Mouse (Mus musculus) liver, embryonic 16.5 days (tissue): ENCODE measurements around the gene Txn1. TPM values are rescaled to one million over a fixed set of nuclear protein-coding genes. Genes with fewer than 3 reads are reported as not detected.

Experiments
- ATAC-seq: fragments of 200-750 bp; cut with Nextera tagmentation; 2 replicates; pipeline ENCODE4 v1.8.0; 2017; ENCODE audit warnings: low read depth, mild to moderate bottlenecking, moderate number of reproducible peaks, moderate library complexity
- H3K27ac ChIP-seq: fragments of 300-500 bp; sonication (generic); 2 replicates; pipeline ENCODE4 v1.5.1; 2014; ENCODE audit warnings: mild to moderate bottlenecking, low read length
- H3K27me3 ChIP-seq: fragments of 300-500 bp; sonication (generic); 2 replicates; pipeline ENCODE4 v1.6.1; 2014; ENCODE audit warnings: low read depth, low read length, mixed read lengths; ENCODE audit not compliant: control insufficient read depth, insufficient read depth
- H3K36me3 ChIP-seq: fragments of 300-500 bp; sonication (generic); 2 replicates; pipeline ENCODE4 v1.6.1; 2014; ENCODE audit warnings: mild to moderate bottlenecking; ENCODE audit not compliant: control insufficient read depth, insufficient read depth
- H3K4me1 ChIP-seq: fragments of 300-500 bp; sonication (generic); 2 replicates; pipeline ENCODE4 v1.6.1; 2014; ENCODE audit warnings: low read depth, low read length, mixed read lengths; ENCODE audit not compliant: control insufficient read depth
- H3K4me2 ChIP-seq: fragments of 300-500 bp; sonication (generic); 2 replicates; pipeline ENCODE4 v1.6.1; 2014; ENCODE audit warnings: low read depth, low read length, mixed read lengths
- H3K4me3 ChIP-seq: fragments of 300-500 bp; sonication (generic); 2 replicates; pipeline ENCODE4 v1.5.1; 2014; ENCODE audit warnings: low read depth, mild to moderate bottlenecking, low read length
- H3K9ac ChIP-seq: fragments of 300-500 bp; sonication (generic); 2 replicates; pipeline ENCODE4 v1.6.1; 2014; ENCODE audit warnings: low read depth, low read length
- H3K9me3 ChIP-seq: fragments of 300-500 bp; sonication (generic); replicated peaks from 2 replicates; pipeline ENCODE4 v1.6.1; 2016; ENCODE audit warnings: low read length; ENCODE audit not compliant: control insufficient read depth
- WGBS: fragments of 180-500 bp; shearing (Covaris S2); extraction: QIAGEN DNeasy Blood & Tissue Kit; methylation state at CpG from one replicate; pipeline ENCODE4 v1.1.7; 2014; ENCODE audit not compliant: insufficient replicate concordance; 5-methylcytosine and 5-hydroxymethylcytosine counted together
- polyA plus RNA-seq: library from polyadenylated mRNA; unstranded; fragments of >200 nt; fragmentation: Nextera tagmentation; extraction: Ambion mirVana; gene quantifications from 2 replicates; pipeline ENCODE4 v1.2.1, GENCODE M21; 2015

Gene Txn1
- polyA plus RNA-seq, 1 experiment from 2014 or later, result 187 TPM

- no peaks in the 10 kb centered on the region for H3K27me3 ChIP-seq
- no peak overlapping the region for H3K9ac ChIP-seq
- no peaks in the 10 kb centered on the region for H3K36me3 ChIP-seq
- no peaks in the 10 kb centered on the region for H3K9me3 ChIP-seq
- H3K27ac ChIP-seq, result no peak overlapping the region
- no peak for ATAC-seq
- no peak overlapping the region for H3K4me2 ChIP-seq
- H3K4me3 ChIP-seq, result no peak overlapping the region
- WGBS, result 26% methylated on average over 1 of the region's 1 CpGs
- no peaks in the 10 kb centered on the region for H3K4me1 ChIP-seq
These were observed 7.9 kb upstream of the Txn1 start for GRCm38 (mm10) chr4:57964143-57964542.

DNA sequence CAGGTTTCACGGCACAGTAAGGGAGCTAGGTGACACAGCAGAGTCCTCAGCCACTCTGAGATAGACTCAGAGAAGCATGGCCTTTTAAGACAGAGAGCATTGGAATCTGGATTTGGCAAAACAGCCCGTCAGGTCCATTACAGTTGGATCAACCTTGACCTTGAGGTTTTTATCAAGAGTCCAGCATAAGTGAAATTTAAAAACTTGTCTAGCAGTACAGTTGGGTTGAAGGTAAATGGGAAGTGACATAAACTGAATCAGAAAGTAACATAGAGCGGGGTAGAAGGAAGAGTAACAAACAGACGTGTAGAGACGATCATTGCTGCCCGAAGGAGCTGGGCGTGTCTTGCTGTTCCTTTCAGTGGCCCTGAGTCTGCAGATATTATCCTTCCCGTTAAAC is 2.8 kb upstream of the Txn1 start:
- WGBS, result 58% methylated on average over 8 of the region's 8 CpGs
- Histone ChIP-seq H3K36me3 (no peaks in the 10 kb centered on the region), H3K9me3 (no peaks in the 10 kb centered on the region), H3K4me2 (no peak overlapping the region), H3K27ac (no peak overlapping the region), H3K4me3 (no peak overlapping the region), H3K27me3 (no peaks in the 10 kb centered on the region), H3K4me1 (peaks cover 18% of the 10 kb centered on the region), H3K9ac (no peak overlapping the region)
- ATAC-seq, result no peak

GRCm38 (mm10) chr4:57958098-57958497 is 1.9 kb upstream of the Txn1 start:
- H3K4me2 ChIP-seq, result peak overlapping the region; percentile 69; the same call in 1 of the 2 replicates
- no peak overlapping the region for H3K27ac ChIP-seq
- no peak overlapping the region for H3K4me3 ChIP-seq
- peaks cover 24% of the 10 kb centered on the region for H3K4me1 ChIP-seq
- H3K9me3 ChIP-seq, result no peaks in the 10 kb centered on the region
- no peak overlapping the region for H3K9ac ChIP-seq
- H3K36me3 ChIP-seq, result no peaks in the 10 kb centered on the region
- WGBS, result 64% methylated on average over 9 of the region's 9 CpGs
- no peaks in the 10 kb centered on the region for H3K27me3 ChIP-seq
- no peak for ATAC-seq

GRCm38 (mm10) chr4:57957200-57958085 is 1.2 kb upstream of the Txn1 start:
- H3K4me3 ChIP-seq, result peak overlapping the region; percentile 90
- WGBS, result 38% methylated on average over 11 of the region's 11 CpGs
- no peak for ATAC-seq

GRCm38 (mm10) chr4:57955544-57955958 is 660 bp downstream of the Txn1 start:
- Histone ChIP-seq H3K36me3 (peaks cover 15% of the 10 kb centered on the region), H3K9me3 (no peaks in the 10 kb centered on the region), H3K27ac (peak overlapping the region; percentile 98), H3K4me1 (peaks cover 24% of the 10 kb centered on the region), H3K27me3 (no peaks in the 10 kb centered on the region), H3K4me2 (peak overlapping the region; percentile 69), H3K4me3 (peak overlapping the region; percentile 90), H3K9ac (peak overlapping the region; percentile 75)
- WGBS, result under 1% methylated on average over 25 of the region's 25 CpGs
- peak; percentile 27 for ATAC-seq

More at GRCm38 (mm10) chr4:57957200-57958085, 1.2 kb upstream of the Txn1 start:
- Histone ChIP-seq H3K27ac (peak overlapping the region; percentile 98), H3K4me2 (peak overlapping the region; percentile 69), H3K27me3 (no peaks in the 10 kb centered on the region), H3K36me3 (no peaks in the 10 kb centered on the region), H3K4me1 (peaks cover 24% of the 10 kb centered on the region), H3K9ac (peak overlapping the region; percentile 63), H3K9me3 (no peaks in the 10 kb centered on the region)

DNA sequence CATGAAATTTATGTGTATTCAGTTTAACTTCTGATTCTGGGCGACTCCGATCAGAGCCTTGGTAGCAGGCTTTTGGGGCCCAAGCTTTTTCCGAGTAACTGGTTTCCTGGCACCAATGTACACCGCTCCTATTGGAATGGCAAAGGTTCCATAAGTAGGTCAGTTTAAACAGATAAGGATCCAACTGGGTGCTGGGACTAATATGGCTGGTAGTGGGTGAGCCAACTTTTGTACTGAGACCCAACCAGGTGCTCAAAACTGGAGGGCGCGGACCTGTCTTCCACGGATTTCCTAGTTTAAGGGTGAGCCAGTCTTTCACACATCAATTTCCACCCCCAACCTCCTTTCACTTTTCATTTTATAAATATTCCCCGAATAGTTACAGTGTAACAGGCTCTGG is 1.2 kb downstream of the Txn1 start:
- ATAC-seq, result no peak
- WGBS, result 70% methylated on average over 8 of the region's 8 CpGs

DNA sequence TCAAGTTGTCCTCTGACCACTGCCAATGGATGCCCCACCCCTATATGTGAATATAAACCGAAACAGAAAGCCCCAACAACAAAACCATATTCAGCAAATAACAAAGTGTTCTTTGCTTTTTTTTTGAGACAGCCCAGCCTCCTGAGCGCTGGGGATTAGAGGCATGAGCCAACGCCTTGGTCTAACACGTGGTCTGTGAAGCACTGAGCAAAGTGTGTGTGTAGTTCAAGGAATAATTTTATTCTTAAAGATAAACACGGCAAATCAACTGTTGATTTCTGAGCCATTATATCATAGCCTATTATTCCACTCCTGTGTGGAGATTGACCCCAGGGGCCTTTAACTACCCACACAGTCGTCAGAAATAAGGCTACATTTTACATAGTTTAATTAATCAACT is 1.6 kb downstream of the Txn1 start:
- H3K27ac ChIP-seq, result no peak overlapping the region; the same call in 1 of the 2 replicates
- H3K27me3 ChIP-seq, result no peaks in the 10 kb centered on the region
- WGBS, result 67% methylated on average over 6 of the region's 6 CpGs
- H3K4me1 ChIP-seq, result peaks cover 24% of the 10 kb centered on the region
- peak overlapping the region; percentile 69 for H3K4me2 ChIP-seq
- H3K9ac ChIP-seq, result no peak overlapping the region
- peaks cover 24% of the 10 kb centered on the region for H3K36me3 ChIP-seq
- no peak for ATAC-seq
- H3K4me3 ChIP-seq, result peak overlapping the region; percentile 90
- H3K9me3 ChIP-seq, result no peaks in the 10 kb centered on the region

More for the DNA sequence above, 1.2 kb downstream of the Txn1 start:
- peak overlapping the region; percentile 75 for H3K9ac ChIP-seq
- peak overlapping the region; percentile 69 for H3K4me2 ChIP-seq
- peaks cover 24% of the 10 kb centered on the region for H3K4me1 ChIP-seq
- H3K9me3 ChIP-seq, result no peaks in the 10 kb centered on the region
- H3K4me3 ChIP-seq, result peak overlapping the region; percentile 90
- no peaks in the 10 kb centered on the region for H3K27me3 ChIP-seq
- H3K36me3 ChIP-seq, result peaks cover 21% of the 10 kb centered on the region
- H3K27ac ChIP-seq, result peak overlapping the region; percentile 98

GRCm38 (mm10) chr4:57953796-57954195 is 2.4 kb downstream of the Txn1 start:
- H3K27ac ChIP-seq, result no peak overlapping the region
- no peak overlapping the region for H3K4me3 ChIP-seq
- 82% methylated on average over 7 of the region's 7 CpGs for WGBS

DNA sequence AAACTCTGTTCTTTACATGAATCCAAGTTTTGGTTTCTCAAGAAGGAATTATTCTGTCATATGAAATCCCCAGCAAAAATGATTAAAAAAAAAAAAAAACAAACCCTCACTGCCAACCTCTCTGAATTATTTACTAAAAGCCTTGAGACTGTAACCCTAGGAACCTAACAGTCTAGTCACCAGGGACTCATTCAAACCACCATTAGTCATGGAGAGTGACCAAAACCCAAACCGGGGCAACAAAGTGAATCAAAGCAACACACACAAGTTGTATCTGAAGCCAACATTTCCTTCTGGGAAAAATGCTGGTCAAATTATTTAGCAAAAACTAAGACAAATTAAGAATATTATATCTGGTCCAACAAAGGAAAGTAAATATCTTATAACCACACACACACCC is 3.3 kb downstream of the Txn1 start:
- H3K4me2 ChIP-seq, result 0 out of 2 replicates have a peak overlapping the region, but pooled peaks have one; percentile 15
- no peak overlapping the region for H3K9ac ChIP-seq
- no peak overlapping the region for H3K4me3 ChIP-seq
- H3K36me3 ChIP-seq, result peaks cover 30% of the 10 kb centered on the region
- peaks cover 22% of the 10 kb centered on the region for H3K4me1 ChIP-seq
- no peaks in the 10 kb centered on the region for H3K27me3 ChIP-seq
- H3K27ac ChIP-seq, result no peak overlapping the region
- no peak for ATAC-seq
- H3K9me3 ChIP-seq, result no peaks in the 10 kb centered on the region
- 85% methylated on average over 1 of the region's 1 CpGs for WGBS

More at GRCm38 (mm10) chr4:57953796-57954195, 2.4 kb downstream of the Txn1 start:
- no peaks in the 10 kb centered on the region for H3K9me3 ChIP-seq
- H3K36me3 ChIP-seq, result peaks cover 28% of the 10 kb centered on the region
- H3K27me3 ChIP-seq, result no peaks in the 10 kb centered on the region
- H3K4me2 ChIP-seq, result 0 out of 2 replicates have a peak overlapping the region, but pooled peaks have one; percentile 1
- peaks cover 24% of the 10 kb centered on the region for H3K4me1 ChIP-seq
- no peak overlapping the region for H3K9ac ChIP-seq
- ATAC-seq, result no peak
